Mouse (Mus musculus): ENCODE data around the gene Drap1.

The Drap1 gene

DNA sequence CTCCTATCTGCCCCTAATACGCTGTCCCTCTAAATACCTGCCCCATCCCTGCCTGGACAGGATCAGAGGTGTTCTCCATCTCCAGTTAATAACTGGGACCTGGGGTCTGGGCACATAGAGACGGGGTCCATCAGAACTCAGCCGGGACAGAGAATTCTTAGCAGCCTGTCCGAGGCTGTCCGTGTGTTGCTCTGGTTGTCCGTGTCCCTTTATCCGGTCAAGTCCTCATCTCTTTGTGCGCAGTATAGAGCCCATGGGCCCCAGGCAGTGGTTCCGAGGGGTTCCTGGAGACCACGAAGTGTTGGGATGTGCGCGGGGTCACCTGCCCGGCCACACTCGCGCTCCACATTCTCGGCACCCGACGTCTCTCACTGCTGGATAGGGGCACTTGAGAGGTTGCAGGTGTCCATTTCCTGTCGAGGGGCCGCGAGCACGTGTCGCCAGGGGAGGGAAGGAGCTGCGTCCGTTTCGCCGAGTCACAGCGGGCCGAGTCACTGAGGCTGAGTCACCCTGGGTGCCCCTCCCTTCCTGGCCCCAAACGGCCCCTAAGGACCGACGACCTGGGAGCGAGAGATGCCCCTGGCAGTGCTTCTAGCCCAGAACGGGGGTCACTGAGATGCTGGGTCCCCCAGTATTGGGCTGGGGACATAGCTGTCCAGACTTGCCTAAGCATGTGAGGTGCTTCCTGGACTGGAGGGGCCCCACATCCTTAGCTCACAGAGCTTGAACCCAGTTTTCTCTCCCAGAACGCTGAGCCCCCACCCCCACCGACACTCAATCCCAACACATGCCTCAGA is 23.8 kb upstream of the Drap1 start:
- no peak for ATAC-seq (ENCODE audit: low TSS enrichment)

DNA sequence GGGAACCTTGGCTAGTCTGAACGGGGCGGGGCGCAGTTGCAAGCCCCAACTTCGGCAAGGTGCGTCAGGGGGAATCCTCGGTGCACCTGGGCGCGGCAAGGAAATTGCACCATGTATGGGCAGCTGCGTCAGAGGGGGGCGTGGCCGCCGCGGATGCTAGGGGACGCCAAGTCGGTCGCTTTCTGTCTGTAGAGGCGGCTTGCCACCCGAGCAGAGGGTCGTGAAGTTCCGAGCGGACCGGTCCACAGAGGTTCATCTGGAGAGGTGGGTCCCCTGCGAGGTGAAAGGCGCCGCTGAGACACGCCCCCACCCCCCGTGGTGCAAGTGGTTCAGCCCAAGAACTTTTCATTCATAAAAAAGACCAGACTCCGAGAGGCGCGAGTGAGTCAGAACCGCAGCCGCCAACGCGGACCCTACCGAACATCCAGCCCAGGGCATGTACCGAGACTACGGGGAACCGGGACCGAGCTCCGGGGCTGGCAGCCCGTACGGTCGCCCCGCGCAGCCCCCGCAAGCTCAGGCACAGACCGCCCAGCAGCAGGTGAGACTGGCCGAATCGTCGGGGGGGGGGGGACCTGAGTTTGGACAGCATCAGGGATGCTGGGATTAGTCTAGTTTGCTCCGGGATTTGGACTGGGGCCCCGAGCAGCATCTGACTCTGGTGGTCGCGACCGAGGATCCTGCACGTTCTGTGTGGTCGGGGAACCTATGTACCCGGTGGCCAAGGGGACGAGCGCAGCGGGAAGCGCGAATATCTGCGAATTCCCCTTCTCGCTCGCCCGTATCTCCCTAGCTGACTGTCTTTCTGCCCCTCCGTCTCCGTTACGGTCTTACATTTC is 23.0 kb upstream of the Drap1 start, which contains the start of gene Fosl1:
Gene Fosl1 (plus strand): TSS at position 33 of the 839 bp plus-strand sequence.
- ATAC-seq (ENCODE audit: low TSS enrichment): peak; percentile 72; the same call in 1 of the 2 replicates

- ATAC-seq (ENCODE audit: low TSS enrichment): no peak
Measured at GRCm38 (mm10) chr19:5445747-5446146, 21.0 kb upstream of the Drap1 start.

GRCm38 (mm10) chr19:5444954-5445353 is 20.2 kb upstream of the Drap1 start:
- no peak for ATAC-seq (ENCODE audit: low TSS enrichment)

DNA sequence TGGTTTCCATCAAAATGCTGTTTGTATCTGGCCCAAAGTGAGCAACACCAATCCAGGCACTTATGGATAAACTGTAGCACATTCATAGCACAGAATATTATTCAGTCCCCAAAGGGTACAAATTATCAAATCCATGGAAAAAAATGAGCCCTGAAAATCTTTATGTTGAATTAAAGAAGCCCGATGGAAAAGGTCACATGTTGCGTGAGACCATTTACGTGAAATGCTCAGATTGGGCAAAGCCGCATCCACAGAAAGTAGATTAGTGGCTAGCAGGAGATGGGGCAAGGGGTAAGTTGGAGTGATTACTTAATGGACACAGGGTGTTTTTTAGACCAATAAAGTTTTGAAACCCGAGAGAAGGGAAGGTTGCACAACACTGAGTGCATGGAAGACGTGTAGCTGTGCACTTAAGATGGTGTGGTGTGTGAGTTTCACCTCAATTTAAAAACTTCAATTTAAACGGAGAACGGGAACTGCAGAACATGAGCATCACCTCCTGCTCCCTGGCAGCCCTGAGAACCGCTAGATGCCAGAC is 19.7 kb upstream of the Drap1 start:
- no peak for ATAC-seq (ENCODE audit: low TSS enrichment)

DNA sequence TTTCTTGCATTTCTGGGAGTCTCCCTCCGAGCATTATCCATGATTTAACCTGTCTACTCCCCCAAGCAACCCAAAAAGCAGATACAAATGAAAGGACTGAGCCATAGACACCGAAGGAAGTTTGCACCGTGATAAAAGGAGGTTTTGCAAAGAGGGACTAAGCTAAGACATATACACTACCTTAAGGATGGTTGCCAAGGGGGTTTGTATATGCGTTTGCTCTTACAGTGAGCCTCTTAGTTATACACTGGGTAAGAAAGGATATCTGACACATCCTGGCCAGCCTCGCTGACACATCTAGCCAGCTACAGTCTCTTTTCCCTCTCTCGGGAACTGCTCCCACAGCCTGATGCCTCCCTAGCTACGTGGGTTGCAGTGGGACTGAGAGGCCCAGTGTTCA is 9.2 kb upstream of the Drap1 start:
- ATAC-seq (ENCODE audit: low TSS enrichment): no peak

DNA sequence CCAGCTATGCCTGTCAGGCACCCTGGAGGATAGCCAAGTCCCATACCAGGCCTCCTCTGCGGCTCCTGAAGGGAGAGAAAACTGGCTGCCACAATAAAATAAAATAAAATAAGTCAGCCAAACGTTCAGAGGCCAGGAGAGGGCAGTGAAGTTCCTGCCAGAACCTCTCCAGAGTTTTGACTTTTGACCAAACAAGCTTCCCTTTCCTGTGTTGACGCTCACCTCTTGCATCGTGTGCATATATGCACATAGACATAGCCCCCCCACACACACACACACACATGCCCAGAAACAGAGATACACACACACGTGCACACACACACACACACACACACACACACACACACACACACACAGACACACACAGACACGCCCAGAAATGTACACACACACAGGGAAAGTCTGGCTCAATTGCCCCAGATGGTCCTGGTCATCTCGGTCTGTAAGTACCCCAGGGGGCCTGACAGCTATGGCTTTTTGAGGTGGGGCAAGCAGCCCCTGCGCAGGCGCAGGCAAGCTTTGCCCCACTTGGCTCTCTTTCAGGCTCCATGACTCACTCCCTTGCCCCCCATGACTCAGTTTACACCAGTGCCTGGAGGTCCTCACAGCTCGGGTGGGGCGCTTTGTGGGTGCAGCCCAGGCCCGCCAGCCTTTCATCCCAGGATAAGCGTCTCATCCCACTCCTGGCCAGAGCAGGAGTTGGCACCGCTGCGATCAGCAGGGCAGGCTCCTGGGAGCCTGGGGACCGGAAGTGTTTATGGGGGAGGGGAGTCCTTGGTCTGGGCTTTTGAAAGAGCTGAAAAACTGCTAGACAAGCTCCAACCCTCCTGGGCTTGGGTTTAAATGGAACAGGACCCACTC is 8.4 kb upstream of the Drap1 start:
- ATAC-seq (ENCODE audit: low TSS enrichment): no peak

GRCm38 (mm10) chr19:5431911-5432464 is 7.2 kb upstream of the Drap1 start:
- no peak for ATAC-seq (ENCODE audit: low TSS enrichment)

DNA sequence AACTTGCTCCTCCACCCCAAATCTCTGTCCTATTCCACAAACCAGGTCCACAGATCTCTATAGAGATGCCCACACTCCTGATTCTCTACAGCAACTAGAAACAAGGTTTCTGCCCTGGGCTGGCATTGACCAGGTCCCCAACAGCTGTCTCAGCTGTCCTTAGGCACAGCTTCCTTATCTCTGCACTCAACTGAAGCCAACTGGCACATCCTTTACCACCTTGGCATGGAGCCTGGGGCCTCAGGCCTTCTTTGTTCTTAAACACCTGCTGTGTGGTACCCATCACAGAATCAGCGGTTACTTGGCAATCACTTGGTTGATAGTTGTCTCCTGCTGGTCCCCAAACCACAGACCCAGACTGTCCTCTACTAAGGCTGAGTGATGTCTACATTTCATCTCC is 5.6 kb upstream of the Drap1 start:
- ATAC-seq (ENCODE audit: low TSS enrichment): no peak

- ATAC-seq (ENCODE audit: low TSS enrichment): no peak
Measured at GRCm38 (mm10) chr19:5429806-5430205, 5.0 kb upstream of the Drap1 start.

DNA sequence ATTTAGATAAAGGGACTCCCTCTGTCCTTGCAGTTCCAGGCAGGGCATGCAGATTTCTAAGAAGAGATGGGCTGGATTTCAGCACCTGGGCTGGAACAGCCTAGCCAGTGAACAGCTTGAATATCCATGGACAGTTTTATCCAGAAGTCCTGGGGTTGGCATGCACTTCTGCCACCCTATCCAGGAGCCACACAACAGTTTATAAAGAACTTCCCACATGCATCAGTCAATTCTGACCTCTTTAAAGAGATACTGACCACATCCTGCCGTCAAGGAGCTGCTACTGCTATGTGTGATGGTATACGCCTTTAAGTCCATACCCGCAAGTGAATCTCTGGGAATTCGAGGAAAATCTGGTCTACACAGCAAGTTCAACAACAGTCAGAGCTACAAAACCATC is 4.4 kb upstream of the Drap1 start:
- ATAC-seq (ENCODE audit: low TSS enrichment): no peak

GRCm38 (mm10) chr19:5428083-5428482 is 3.3 kb upstream of the Drap1 start:
- no peak for ATAC-seq (ENCODE audit: low TSS enrichment)

- ATAC-seq (ENCODE audit: low TSS enrichment): no peak
Measured at GRCm38 (mm10) chr19:5426640-5427290, 2.0 kb upstream of the Drap1 start.

GRCm38 (mm10) chr19:5425906-5426565 is 1.3 kb upstream of the Drap1 start:
- ATAC-seq (ENCODE audit: low TSS enrichment): no peak

DNA sequence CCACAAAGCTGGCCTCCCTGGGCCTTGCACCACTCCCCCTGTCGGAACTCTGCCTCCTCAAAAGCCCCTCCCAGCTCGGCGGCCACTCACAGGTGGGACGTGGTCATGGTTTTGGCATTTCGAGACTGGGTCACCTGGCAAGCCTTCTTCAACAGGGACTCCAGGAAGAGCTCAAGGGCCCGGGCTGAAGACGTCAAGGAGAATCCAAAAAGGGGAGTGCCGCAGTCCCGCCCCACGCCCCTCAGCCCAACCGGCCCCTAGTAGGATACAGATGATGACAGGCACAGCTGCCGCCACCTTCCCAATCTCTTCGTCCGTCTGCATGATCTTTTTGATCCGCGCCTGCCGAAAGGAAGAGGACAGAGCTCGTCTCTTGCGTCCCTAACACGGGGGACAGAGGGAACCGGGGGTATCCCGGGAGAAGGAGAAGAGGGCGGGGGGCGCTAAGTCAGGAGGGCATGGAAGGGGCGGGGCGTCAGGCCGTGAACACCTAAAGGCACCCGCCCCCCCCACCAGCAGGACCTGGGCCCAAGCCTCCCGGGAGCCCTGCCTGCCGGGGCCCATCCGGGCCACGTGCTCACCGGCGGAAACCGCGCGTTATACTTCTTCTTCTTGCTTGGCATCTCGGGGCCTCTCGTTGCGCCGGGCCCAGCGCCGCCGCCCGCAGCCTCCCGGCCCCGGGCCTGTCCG is 542 bp downstream of the Drap1 start:
- ATAC-seq (ENCODE audit: low TSS enrichment): peak; percentile 24; the same call in 1 of the 2 replicates

- ATAC-seq (ENCODE audit: low TSS enrichment): no peak
Measured at GRCm38 (mm10) chr19:5423561-5423960, 1.2 kb downstream of the Drap1 start.

DNA sequence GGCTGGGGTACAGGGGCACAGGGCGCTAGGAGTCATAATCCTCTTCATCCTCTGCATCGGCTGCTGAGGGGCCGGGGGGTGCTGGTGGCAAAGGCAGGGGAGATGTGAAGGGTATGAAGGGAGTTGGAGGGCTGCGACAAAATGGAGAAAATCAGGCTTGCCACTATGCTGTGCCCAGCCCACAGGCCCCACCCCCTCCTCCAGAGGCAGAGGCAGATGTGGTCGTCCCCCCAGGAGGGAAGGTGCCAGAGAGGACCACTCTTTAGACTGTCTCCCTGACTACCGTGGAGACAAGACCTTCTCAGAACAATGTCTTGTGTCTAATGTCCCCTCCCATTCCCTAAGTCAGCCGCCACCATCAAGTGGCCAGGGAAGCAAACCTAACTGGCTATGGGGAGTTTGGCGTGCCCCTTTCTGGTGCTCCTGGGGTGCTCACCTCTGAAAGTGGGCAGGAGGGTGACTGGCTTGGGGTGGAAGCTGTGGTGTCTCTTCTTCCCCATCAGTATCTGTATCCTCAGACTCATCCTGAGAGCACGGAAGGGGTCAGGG is 1.8 kb downstream of the Drap1 start:
- no peak for ATAC-seq (ENCODE audit: low TSS enrichment)

DNA sequence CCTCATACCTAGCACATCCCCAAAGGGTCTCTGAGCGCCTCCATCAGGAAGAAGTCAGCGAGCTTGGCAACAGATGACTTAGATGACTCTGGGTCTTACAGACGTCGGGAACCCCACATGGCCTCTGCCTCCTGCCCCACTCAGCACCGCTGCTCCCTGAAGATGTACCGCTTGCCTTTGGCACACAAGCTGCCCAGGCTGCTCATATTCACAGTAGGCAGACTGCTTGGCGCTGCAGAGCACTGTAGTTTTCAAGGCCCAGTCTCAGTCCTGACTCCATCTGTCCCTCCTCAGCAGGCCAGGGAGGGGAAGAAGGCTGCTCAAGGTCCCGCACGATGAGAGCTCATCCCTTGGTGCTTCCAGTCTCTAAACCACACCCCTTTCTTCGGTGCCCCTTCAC is 2.5 kb downstream of the Drap1 start:
- no peak for ATAC-seq (ENCODE audit: low TSS enrichment)

DNA sequence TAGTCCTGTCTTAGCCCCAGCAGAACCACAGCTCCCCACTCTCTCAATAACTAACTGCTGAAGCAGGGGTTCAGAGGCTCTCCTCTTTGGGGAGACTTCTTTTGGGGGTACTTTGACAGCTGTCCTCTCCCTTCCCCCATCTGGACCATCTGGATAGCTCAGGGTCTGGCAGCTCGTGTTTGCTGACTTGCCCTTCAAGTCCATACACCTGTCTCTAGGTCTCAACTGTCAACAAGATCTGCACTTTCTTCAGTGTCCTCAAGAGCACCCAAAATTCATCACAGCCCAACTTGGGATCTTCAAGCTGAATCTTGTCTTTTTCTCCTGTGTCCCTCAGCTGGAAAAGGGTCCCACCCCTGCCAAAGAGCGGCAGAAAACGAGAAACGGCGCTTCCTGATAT is 3.0 kb downstream of the Drap1 start:
- ATAC-seq (ENCODE audit: low TSS enrichment): no peak

Measured in frontal cortex, adult (tissue).